Comparison of ENCODE assay signal across 8 mouse cellular contexts in the genomic region with DNA sequence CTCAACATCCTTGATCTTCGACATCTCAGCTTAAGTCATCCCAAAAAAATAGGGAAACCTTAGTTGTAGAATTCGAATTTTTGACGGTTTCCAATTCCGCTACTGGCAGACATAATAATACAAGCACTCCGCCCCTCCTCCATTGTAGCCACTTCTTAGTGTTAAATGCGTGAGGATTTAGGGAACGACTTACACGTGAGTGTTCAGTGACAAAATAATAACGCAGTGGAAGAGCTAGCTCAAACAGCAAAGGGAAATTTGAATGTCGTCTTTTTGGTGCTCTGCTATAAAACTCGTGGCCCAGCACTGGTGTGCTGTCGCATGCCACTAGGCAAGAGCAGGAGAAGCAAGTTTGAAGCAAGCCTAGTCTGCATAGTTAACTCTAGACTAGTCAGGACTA. TPM values are rescaled to one million over a fixed set of nuclear protein-coding genes. Genes with fewer than 3 reads are reported as not detected.
DNase-seq lines count a peak whose midpoint lies in the region; ATAC-seq lines count a peak whose summit lies in the region.

No protein-coding gene starts in this region.

- 0 out of 2 replicates have a peak, but pooled peaks have one; percentile 21 for ATAC-seq in frontal cortex, adult (ENCODE audit: low TSS enrichment)
- 0 out of 2 replicates have a peak, but pooled peaks have one; percentile 16 for ATAC-seq in forebrain, embryonic 14.5 days
- no peak for ATAC-seq in liver, embryonic 16.5 days (ENCODE audit: low read depth)

- H3K4me2 ChIP-seq in forebrain, embryonic 14.5 days (ENCODE audit: low read length) = peak overlapping the region; percentile 56
- H3K4me2 ChIP-seq in liver, embryonic 16.5 days (ENCODE audit: low read depth, low read length) = peak overlapping the region; percentile 65

- no peaks in the 10 kb centered on the region for H3K36me3 ChIP-seq in forebrain, embryonic 14.5 days (ENCODE audit: control insufficient read depth, insufficient read depth, low read length)
- H3K36me3 ChIP-seq in liver, embryonic 16.5 days (ENCODE audit: control insufficient read depth, insufficient read depth) = no peaks in the 10 kb centered on the region

- no peak overlapping the region for H3K27ac ChIP-seq in forebrain, embryonic 14.5 days (ENCODE audit: low read depth, low read length)
- H3K27ac ChIP-seq in liver, embryonic 16.5 days (ENCODE audit: low read length) = no peak overlapping the region

- no peak for DNase-seq in frontal cortex, postnatal 14 days (ENCODE audit: low spot score in 2 of 2)
- DNase-seq in CD4-positive helper T cell, adult 2 months (ENCODE audit: low read depth, low spot score) = peak; percentile 14
- peak; percentile 18 for DNase-seq in forebrain, embryonic 14.5 days (ENCODE audit: low spot score)
- no peak for DNase-seq in spleen, postnatal 14 days (ENCODE audit: low spot score in 2 of 2)
- DNase-seq in testis, postnatal 14 days (ENCODE audit: low spot score) = no peak
- DNase-seq in frontal cortex, postnatal 10 days (ENCODE audit: low spot score in 2 of 2) = no peak

- WGBS in forebrain, embryonic 14.5 days = 30% methylated on average over 12 of the region's 12 CpGs
- WGBS in liver, embryonic 16.5 days (ENCODE audit: insufficient replicate concordance) = 20% methylated on average over 12 of the region's 12 CpGs

- peak overlapping the region; percentile 62; the same call in 1 of the 2 replicates for H3K9ac ChIP-seq in forebrain, embryonic 14.5 days (ENCODE audit: low read length)
- H3K9ac ChIP-seq in liver, embryonic 16.5 days (ENCODE audit: low read depth, low read length) = peak overlapping the region; percentile 67; the same call in 1 of the 2 replicates

- no peaks in the 10 kb centered on the region for H3K4me1 ChIP-seq in forebrain, embryonic 14.5 days (ENCODE audit: control insufficient read depth, insufficient read depth, low read length)
- peaks cover 2% of the 10 kb centered on the region; the same call in 1 of the 2 replicates for H3K4me1 ChIP-seq in liver, embryonic 16.5 days (ENCODE audit: control insufficient read depth, low read depth, low read length)

- H3K27me3 ChIP-seq in forebrain, embryonic 14.5 days (replicated peaks; ENCODE audit: control insufficient read depth, insufficient read depth, low read length) = no peaks in the 10 kb centered on the region
- H3K27me3 ChIP-seq in liver, embryonic 16.5 days (ENCODE audit: control insufficient read depth, insufficient read depth, low read depth, low read length) = no peaks in the 10 kb centered on the region

- no peaks in the 10 kb centered on the region for H3K9me3 ChIP-seq in forebrain, embryonic 14.5 days (replicated peaks; ENCODE audit: control insufficient read depth, low read length)
- no peaks in the 10 kb centered on the region for H3K9me3 ChIP-seq in liver, embryonic 16.5 days (replicated peaks; ENCODE audit: control insufficient read depth, low read length)

- H3K4me3 ChIP-seq in forebrain, embryonic 14.5 days (ENCODE audit: low read depth, low read length) = peak overlapping the region; percentile 45
- peak overlapping the region; percentile 73 for H3K4me3 ChIP-seq in liver, embryonic 16.5 days (ENCODE audit: low read depth, low read length)

RNA-seq across cellular contexts. Expression of gene Prps1, which starts 1.1 kb away (rescaled TPM):
- polyA plus RNA-seq in forebrain, embryonic 14.5 days (2014; fragmentation: Nextera tagmentation; extraction: Ambion mirVana) = 84.8 and 87.1 TPM in 2 replicates
- 27.5 and 30.1 TPM in 2 replicates for polyA plus RNA-seq in liver, embryonic 16.5 days (2015; fragmentation: Nextera tagmentation; extraction: Ambion mirVana)

Comparison
In these comparisons a context has a peak if more than half of its experiments do, and no peak if none do; other contexts are left out.
1. DNase-seq: peak in CD4-positive helper T cell, adult 2 months (single experiment) and forebrain, embryonic 14.5 days (single experiment); none in frontal cortex, postnatal 14 days (0 of 2), spleen, postnatal 14 days (0 of 2), testis, postnatal 14 days (single experiment) and frontal cortex, postnatal 10 days (0 of 2).